Mouse (Mus musculus) 3T3-L1 (cell line): ENCODE data around the gene Acap1.
A peak's percentile ranks its signal among the peaks of the same experiment; 100 is the strongest.

Experiments
- DNase-seq: peaks from one replicate; pipeline ENCODE4 v3.0.0-alpha.2; 2015; ENCODE audit warnings: low read depth, low spot score

Acap1 gene

GRCm38 (mm10) chr11:69837952-69838713 lies 57.2 kb downstream of the Acap1 start, which contains the start of gene Tmem256:
Gene Tmem256, plus strand, starts transcription at chr11:69838514.
- peak; percentile 99 for DNase-seq

- DNase-seq, result no peak
These were observed 57.8 kb downstream of the Acap1 start, which contains the start of gene Nlgn2 for GRCm38 (mm10) chr11:69837604-69837951. Gene Nlgn2, minus strand, starts transcription at chr11:69837784.

DNA sequence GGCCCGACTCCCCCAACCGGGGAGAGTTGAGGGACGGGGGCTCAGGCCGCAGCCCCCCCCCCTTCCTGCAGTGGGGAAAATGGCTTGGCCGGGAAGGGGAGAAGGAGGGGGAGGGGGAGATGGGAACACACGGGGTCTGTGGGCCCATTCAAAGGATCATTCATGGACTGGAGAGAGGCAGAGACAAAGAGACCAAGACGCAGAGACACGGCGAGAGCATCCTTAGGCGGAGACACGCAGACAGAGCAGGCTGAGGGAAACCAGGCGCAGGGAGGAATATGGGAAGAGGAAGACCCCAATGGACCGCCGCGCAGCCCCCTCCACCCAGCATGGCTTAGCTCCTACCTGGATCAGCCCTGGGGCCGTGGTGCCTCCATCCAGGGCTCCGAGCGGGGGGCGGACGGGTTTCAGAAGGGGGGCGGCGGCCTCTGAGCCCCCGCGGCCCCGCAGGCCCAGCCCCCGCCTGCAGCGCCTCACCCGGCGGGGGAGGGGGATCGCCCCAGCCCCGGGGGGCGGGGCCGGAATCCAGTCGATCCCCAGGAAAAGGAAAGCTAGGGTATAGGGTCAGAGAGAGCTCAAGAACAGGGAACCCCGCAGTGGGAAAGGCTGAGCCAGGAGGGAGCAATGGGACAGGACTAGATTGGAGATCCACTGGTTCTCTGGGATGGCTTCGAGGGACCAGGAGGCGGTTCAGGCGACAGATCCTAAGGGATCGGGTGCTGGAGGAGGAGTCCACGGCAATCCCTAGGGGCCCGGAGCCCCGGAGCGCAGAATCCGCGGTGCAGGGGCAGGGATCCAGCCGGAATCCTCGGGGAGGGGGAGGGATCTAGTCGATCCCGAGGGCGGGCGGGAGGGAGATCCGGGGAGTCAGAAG lies 58.4 kb downstream of the Acap1 start:
- peak; percentile 33 for DNase-seq

DNA sequence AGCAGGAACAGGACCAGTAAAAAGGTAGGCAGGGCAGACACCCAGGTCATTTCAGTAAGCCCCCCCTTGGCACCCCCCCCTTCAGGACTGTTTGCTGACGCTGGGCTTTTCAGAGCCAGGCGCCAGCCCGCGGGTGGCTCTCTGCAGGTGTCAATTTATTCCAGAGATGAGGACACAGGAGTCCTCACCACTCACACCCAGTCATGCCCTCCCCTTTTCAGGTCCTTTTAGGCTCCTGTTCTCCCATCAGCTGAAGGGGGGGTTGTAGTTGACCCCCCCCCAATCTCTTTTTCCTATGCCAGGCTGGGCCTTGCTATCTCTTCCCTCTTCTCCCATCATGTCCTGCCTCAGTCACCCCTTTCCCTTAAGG lies 59.4 kb downstream of the Acap1 start:
- DNase-seq, result no peak

- no peak for DNase-seq
These were observed 59.9 kb downstream of the Acap1 start for GRCm38 (mm10) chr11:69835326-69835965.

- DNase-seq, result no peak
These were observed 61.3 kb downstream of the Acap1 start for GRCm38 (mm10) chr11:69834001-69834549.

- DNase-seq, result no peak
These were observed 61.8 kb downstream of the Acap1 start for GRCm38 (mm10) chr11:69833554-69833953.
